Mouse (Mus musculus) cerebral cortex, adult 2 months (tissue): ENCODE data around the gene Gm15262.

Experiments used
- WGBS: fragments of 180-500 bp; shearing (Covaris S2); methylation state at CpG from one replicate; pipeline ENCODE4 v1.1.7; 2018; 5-methylcytosine and 5-hydroxymethylcytosine counted together

Gene Gm15262

DNA sequence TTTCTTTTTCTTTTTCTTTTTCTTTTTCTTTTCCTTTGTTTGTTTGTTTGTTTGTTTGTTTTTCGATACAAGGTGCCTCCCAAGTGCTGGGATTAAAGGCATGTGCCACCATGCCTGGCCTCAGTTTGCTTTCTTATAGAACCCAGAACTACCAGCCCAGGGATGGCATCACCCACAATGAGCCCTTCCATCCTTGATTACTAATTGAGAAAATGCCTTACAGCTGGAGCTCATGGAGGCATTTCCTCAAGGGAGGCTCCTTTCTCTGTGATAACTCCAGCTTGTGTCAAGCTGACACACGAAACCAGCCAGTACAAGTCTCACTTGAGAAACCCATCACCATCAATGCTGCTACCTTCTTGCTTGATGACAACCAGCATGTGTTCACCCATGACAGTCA, at the start of gene Gm15262:
Gene Gm15262, plus strand, starts transcription at position 301 of the 400 bp plus-strand sequence.
- 68% methylated on average over 2 of the region's 2 CpGs for WGBS

DNA sequence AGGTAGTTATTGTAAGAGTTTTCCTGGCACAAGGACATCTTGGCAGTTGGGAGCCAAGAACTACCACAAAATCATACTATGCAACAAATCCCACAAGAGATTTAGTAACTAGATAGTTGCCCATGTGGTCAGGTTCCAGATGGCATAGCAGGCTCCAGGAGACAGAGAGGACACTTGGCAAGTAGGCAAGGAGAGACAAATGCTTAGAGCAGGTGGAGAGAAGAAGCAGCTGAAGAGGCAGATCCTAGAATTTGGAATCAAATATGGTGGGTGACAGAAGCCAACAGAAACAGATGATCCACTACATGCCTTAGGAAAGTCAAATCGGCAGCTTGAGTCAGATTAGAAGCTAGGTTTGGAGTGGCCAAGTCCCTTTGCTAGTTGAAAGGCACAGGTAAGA, 20.9 kb downstream of the Gm15262 start:
- WGBS: 53% methylated on average over 1 of the region's 1 CpGs

DNA sequence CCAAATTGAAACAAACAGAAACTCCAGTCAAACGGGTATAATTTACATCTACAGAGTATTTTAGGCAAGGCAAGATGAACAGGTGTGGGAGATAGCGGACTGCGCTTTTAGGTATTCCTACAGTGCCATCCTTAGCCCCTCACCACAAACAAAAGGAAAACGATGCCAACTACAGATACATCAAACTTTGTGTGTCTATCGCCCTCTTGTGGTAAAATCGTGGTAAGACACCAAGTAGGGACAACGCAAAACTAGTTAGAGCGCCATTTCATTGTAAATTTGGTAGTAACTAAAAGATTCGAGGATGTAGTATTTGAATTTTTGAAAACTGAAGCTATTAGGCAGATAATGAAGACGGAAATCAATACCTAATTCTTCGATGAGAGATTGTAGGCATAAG, 83.7 kb downstream of the Gm15262 start:
- 41% methylated on average over 11 of the region's 11 CpGs for WGBS

DNA sequence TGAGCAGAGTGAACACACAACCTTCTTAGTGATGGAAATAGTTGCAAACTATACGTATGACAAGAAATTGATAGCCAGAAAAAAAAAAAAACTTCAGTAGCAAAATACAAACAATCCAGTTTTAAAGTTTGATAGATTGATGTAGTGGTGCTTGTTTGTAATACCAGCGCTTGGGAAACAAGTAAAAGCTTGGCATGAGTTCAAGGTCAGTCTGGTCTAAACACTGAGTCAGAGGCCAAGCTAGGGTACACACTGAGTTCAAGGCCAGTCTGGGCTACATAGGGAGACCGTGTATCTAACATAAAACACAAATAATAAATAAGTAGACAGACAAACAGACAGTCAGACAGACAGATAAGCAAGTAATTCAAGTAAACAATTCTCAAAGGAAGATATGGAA, 84.2 kb downstream of the Gm15262 start:
- 81% methylated on average over 3 of the region's 3 CpGs for WGBS

DNA sequence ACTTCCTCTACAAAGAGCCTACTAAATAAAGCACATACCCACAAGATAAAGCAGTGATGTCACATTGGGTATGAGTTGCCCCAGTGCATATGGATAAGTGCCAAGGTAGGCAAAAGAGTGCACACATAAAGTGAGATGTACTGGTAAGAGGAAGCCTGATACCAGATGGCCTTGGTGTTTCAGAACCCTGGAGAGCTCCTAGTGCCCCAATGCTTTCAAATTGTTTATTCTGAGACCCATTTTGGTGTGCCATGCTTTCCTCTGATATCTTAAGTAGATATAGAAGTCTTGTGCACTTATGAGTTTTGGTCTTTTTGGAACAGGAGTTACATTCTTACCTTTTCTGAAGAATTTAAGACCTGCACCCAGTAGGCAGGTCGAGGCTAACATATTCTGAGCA, 88.3 kb downstream of the Gm15262 start:
- 77% methylated on average over 1 of the region's 1 CpGs for whole genome bisulfite sequencing

DNA sequence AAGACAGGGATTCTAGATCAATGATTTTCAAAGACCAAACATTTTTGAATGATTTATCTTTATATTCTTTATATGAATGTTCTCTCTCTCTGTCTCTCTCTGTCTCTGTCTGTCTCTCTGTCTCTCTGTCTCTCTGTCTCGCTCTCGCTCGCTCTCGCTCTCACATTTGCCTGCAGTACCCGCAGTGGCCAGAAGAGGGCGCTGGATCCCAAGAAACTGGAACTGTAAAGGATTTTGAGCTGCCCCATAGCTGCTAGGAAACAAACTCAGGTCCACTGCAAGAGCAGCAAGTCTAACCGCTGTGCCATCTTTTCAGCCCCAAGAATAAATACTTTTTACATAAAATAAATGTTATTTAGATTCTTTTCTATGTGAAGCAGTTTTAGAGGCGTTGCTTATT, 98.5 kb downstream of the Gm15262 start:
- WGBS: 41% methylated on average over 8 of the region's 8 CpGs

DNA sequence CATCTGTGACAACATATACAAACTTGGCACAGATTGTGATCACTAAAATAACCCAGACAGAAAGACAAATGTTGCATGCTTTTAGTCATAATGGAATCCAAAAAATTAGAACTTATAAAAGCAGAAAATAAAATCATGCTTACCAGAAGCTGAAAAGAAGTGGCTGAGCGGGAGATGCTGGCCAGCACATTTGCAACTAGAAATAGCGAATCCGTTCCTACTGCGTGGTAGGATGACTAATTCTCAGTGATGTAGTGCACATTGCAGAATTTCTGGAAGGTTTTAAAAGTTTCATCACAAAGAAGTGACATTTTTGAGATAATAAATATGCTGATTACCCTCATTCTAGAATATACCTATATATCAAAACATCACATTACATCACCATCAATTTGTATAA, 100.7 kb downstream of the Gm15262 start:
- WGBS: 72% methylated on average over 4 of the region's 4 CpGs

DNA sequence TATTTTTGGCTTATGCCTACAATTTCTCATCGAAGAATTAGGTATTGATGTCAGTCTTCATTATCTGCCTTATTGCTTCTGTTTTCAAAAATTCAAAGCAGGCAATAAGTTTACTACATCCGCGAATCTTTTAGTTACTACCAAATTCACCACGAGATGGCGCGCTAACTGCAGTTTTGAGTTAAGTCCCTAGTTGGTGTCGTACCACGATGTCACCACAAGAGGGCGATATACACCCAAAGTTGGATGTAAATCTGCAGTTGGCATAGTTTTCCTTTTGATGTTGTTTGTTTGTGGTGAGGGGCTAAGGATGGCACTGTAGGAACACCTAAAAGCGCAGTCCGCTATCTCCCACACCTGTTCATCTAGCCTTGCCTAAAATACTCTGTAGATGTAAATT, 111.9 kb downstream of the Gm15262 start:
- 19% methylated on average over 11 of the region's 11 CpGs for WGBS

DNA sequence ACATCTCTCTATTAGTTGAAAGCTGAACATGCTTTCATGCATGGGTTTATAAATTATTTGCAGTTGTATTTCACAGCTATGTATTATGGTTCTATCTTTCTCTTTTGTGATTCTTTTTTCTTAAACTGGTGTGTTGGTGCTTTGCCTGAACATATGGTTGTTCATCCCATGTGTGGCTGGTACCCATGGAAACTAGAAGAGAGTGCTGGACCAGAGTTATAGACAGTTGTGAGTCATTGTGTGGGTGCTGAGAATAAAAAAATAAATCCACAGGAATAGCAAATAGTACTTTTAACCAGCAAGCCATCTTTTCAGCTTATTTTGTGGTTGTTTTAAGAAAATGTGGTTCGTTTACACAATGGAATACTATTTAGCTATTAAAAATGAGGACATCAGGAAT, 123.9 kb downstream of the Gm15262 start:
- whole genome bisulfite sequencing: 48% methylated on average over 1 of the region's 1 CpGs
